9 mouse cellular contexts compared by ENCODE assay signal in the genomic region with DNA sequence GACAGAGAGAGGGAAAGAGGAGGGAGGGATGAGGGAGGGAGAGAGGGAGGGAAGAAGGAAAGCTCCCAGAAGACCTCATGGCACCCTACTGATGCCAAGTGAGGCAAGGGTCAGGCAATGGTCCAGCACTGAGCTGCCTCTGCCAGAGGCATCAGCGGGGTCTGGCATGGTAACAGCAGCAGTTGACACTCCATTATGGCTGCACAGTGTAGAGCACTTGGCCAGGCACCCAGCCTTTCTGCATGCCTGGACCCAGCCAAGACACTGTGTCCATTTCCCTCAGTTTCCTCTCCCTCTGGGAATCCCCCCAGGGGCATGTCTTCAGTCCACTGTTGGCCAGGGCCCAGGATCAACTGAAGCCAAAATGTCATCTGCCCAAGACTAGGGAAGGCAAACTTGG. TPM values are rescaled to one million over a fixed set of nuclear protein-coding genes. Genes with fewer than 3 reads are reported as not detected.
DNase-seq lines count a peak whose midpoint lies in the region; ATAC-seq and TF ChIP-seq lines count a peak whose summit lies in the region.
"Had no signal": no experiment of that assay in that cellular context is flagged by ENCODE, and none has a peak within 500 bp of the region (broad histone marks: within the 10 kb centered on the region; RNA-seq: fewer than 3 reads in every experiment).

No protein-coding gene starts in this region.

- intact Hi-C loops in heart, postnatal 14 days (cut with DNase I) = no loop called here
- intact Hi-C loops in left cerebral cortex, postnatal 10 days (cut with DNase I) = no loop called here

- no peaks in the 10 kb centered on the region for H3K27me3 ChIP-seq in kidney, embryonic 14.5 days (ENCODE audit: control insufficient read depth, insufficient read depth, low read length)
- no peaks in the 10 kb centered on the region for H3K27me3 ChIP-seq in stomach, postnatal 0 days (ENCODE audit: control insufficient read depth, insufficient read depth, low read length)
- H3K27me3 ChIP-seq in intestine, postnatal 0 days (replicated peaks; ENCODE audit: control insufficient read depth, insufficient read depth, low read length) = no peaks in the 10 kb centered on the region

- no peak overlapping the region for H3K27ac ChIP-seq in kidney, embryonic 14.5 days (ENCODE audit: low read depth, low read length)
- no peak overlapping the region; the same call in 1 of the 2 replicates for H3K27ac ChIP-seq in stomach, postnatal 0 days (replicated peaks)
- no peak overlapping the region for H3K27ac ChIP-seq in intestine, postnatal 0 days (ENCODE audit: low read depth, low read length)
- H3K27ac ChIP-seq: liver, embryonic 14.5 days had no signal

- no peak overlapping the region for H3K9ac ChIP-seq in kidney, embryonic 14.5 days (ENCODE audit: low read depth, low read length)
- H3K9ac ChIP-seq in stomach, postnatal 0 days (ENCODE audit: low read length) = no peak overlapping the region
- H3K9ac ChIP-seq in intestine, postnatal 0 days (ENCODE audit: low read depth, low read length) = no peak overlapping the region
- H3K9ac ChIP-seq: liver, embryonic 14.5 days had no signal

- H3K9me3 ChIP-seq in kidney, embryonic 14.5 days (ENCODE audit: control insufficient read depth, low read length) = no peaks in the 10 kb centered on the region
- no peaks in the 10 kb centered on the region for H3K9me3 ChIP-seq in stomach, postnatal 0 days (ENCODE audit: control insufficient read depth, low read length)
- H3K9me3 ChIP-seq in intestine, postnatal 0 days (ENCODE audit: control insufficient read depth) = no peaks in the 10 kb centered on the region

- H3K4me2 ChIP-seq in kidney, embryonic 14.5 days (replicated peaks; ENCODE audit: low read depth, low read length) = no peak overlapping the region
- no peak overlapping the region for H3K4me2 ChIP-seq in stomach, postnatal 0 days (replicated peaks; ENCODE audit: low read depth)
- no peak overlapping the region for H3K4me2 ChIP-seq in intestine, postnatal 0 days (replicated peaks; ENCODE audit: low read depth)

- H3K4me3 ChIP-seq in kidney, embryonic 14.5 days (ENCODE audit: low read length) = no peak overlapping the region
- no peak overlapping the region for H3K4me3 ChIP-seq in stomach, postnatal 0 days (ENCODE audit: low read depth, low read length)
- no peak overlapping the region for H3K4me3 ChIP-seq in intestine, postnatal 0 days (ENCODE audit: low read depth, low read length)

- 0 out of 2 replicates have a peak, but pooled peaks cover under 1% of the 10 kb centered on the region for H3K36me3 ChIP-seq in kidney, embryonic 14.5 days (ENCODE audit: control insufficient read depth, insufficient read depth, low read length)
- H3K36me3 ChIP-seq in stomach, postnatal 0 days (ENCODE audit: control insufficient read depth, insufficient read depth, low read length) = no peaks in the 10 kb centered on the region
- no peaks in the 10 kb centered on the region for H3K36me3 ChIP-seq in intestine, postnatal 0 days (ENCODE audit: control insufficient read depth, insufficient read depth)

- 79% methylated on average over 1 of the region's 1 CpGs for WGBS in kidney, embryonic 14.5 days
- 47% methylated on average over 1 of the region's 1 CpGs for WGBS in stomach, postnatal 0 days
- 29% methylated on average over 1 of the region's 1 CpGs for WGBS in intestine, postnatal 0 days

- H3K4me1 ChIP-seq in kidney, embryonic 14.5 days (ENCODE audit: control insufficient read depth, insufficient read depth, low read length) = 0 out of 2 replicates have a peak, but pooled peaks cover 1% of the 10 kb centered on the region
- H3K4me1 ChIP-seq in stomach, postnatal 0 days (replicated peaks; ENCODE audit: control insufficient read depth, insufficient read depth) = no peaks in the 10 kb centered on the region
- H3K4me1 ChIP-seq in intestine, postnatal 0 days (replicated peaks; ENCODE audit: control insufficient read depth, insufficient read depth, low read length) = 0 out of 2 replicates have a peak, but pooled peaks cover 2% of the 10 kb centered on the region

- TF ChIP-seq EP300 in stomach, postnatal 0 days (optimal IDR thresholded peaks at IDR 0.05) = no peak

- peak; percentile 92 for DNase-seq in kidney, adult 11 months
- peak; percentile 85 for DNase-seq in cerebellum, adult 9-10 months
- peak; percentile 77 to 88 for DNase-seq in heart, postnatal 14 days
- peak; percentile 73 to 74 for DNase-seq in left cerebral cortex, postnatal 10 days (ENCODE audit: extremely low spot score in 1 of 2, low spot score in 2 of 2)
- DNase-seq in stomach, postnatal 0 days (ENCODE audit: low spot score) = peak; percentile 31
- no peak for DNase-seq in thymus, postnatal 4 days

- ATAC-seq in kidney, embryonic 14.5 days (ENCODE audit: low FRiP score, low TSS enrichment) = no peak
- ATAC-seq in stomach, postnatal 0 days (ENCODE audit: low FRiP score, low TSS enrichment) = no peak
- ATAC-seq in intestine, postnatal 0 days = no peak

- TF ChIP-seq CTCF in stomach, postnatal 0 days (IDR thresholded peaks at IDR 0.05; ENCODE audit: low read depth) = no peak
- TF ChIP-seq CTCF in intestine, postnatal 0 days (IDR thresholded peaks at IDR 0.05; ENCODE audit: low read depth) = no peak

RNA-seq across cellular contexts. Expression of a gene that starts 4.5 kb away (rescaled TPM):
- 2.1 and 3.0 TPM in 2 replicates for polyA plus RNA-seq in kidney, embryonic 14.5 days (2014; fragmentation: Nextera tagmentation; extraction: Ambion mirVana)
- total RNA-seq in heart, postnatal 14 days (2021) = 10 to 100 TPM; 46.4 to 55.4 TPM
- 10 to 100 TPM; 26.1 to 26.6 TPM for total RNA-seq in left cerebral cortex, postnatal 10 days (2021)
- 3.1 and 4.5 TPM in 2 replicates for polyA plus RNA-seq in stomach, postnatal 0 days (2015; fragmentation: Nextera tagmentation; extraction: Ambion mirVana)
- 12.0 and 12.2 TPM in 2 replicates for polyA plus RNA-seq in intestine, postnatal 0 days (2015; fragmentation: Nextera tagmentation; extraction: Ambion mirVana)

RNA-seq across cellular contexts. Expression of a gene that starts 17.5 kb away (rescaled TPM):
- 23.7 and 33.0 TPM in 2 replicates for polyA plus RNA-seq in kidney, embryonic 14.5 days (2014; fragmentation: Nextera tagmentation; extraction: Ambion mirVana)
- total RNA-seq in heart, postnatal 14 days (2021) = 10 to 100 TPM; 40.2 to 44.7 TPM
- total RNA-seq in left cerebral cortex, postnatal 10 days (2021) = 100 to 1,000 TPM; 134 to 140 TPM
- 7.8 and 9.0 TPM in 2 replicates for polyA plus RNA-seq in stomach, postnatal 0 days (2015; fragmentation: Nextera tagmentation; extraction: Ambion mirVana)
- 8.0 and 11.5 TPM in 2 replicates for polyA plus RNA-seq in intestine, postnatal 0 days (2015; fragmentation: Nextera tagmentation; extraction: Ambion mirVana)

RNA-seq across cellular contexts. Expression of a gene that starts 17.7 kb away (rescaled TPM):
- polyA plus RNA-seq in kidney, embryonic 14.5 days (2014; fragmentation: Nextera tagmentation; extraction: Ambion mirVana) = 23.2 and 24.8 TPM in 2 replicates
- total RNA-seq in heart, postnatal 14 days (2021) = 1 to 10 TPM; 6.6 to 9.7 TPM
- total RNA-seq in left cerebral cortex, postnatal 10 days (2021) = 10 to 100 TPM; 84.6 to 85.4 TPM
- 11.9 and 12.9 TPM in 2 replicates for polyA plus RNA-seq in stomach, postnatal 0 days (2015; fragmentation: Nextera tagmentation; extraction: Ambion mirVana)
- 10.0 and 11.2 TPM in 2 replicates for polyA plus RNA-seq in intestine, postnatal 0 days (2015; fragmentation: Nextera tagmentation; extraction: Ambion mirVana)

RNA-seq across cellular contexts. Expression of a gene that starts 44.4 kb away (rescaled TPM):
- polyA plus RNA-seq in kidney, embryonic 14.5 days (2014; fragmentation: Nextera tagmentation; extraction: Ambion mirVana) = 43.6 and 47.5 TPM in 2 replicates
- 10 to 100 TPM; 91.7 to 99.4 TPM for total RNA-seq in heart, postnatal 14 days (2021)
- total RNA-seq in left cerebral cortex, postnatal 10 days (2021) = 10 to 100 TPM; 49.0 to 55.7 TPM
- polyA plus RNA-seq in stomach, postnatal 0 days (2015; fragmentation: Nextera tagmentation; extraction: Ambion mirVana) = 38.2 and 40.8 TPM in 2 replicates
- polyA plus RNA-seq in intestine, postnatal 0 days (2015; fragmentation: Nextera tagmentation; extraction: Ambion mirVana) = 40.0 and 42.0 TPM in 2 replicates
